Mouse (Mus musculus): ENCODE measurements around the gene Lsm14a.
"Not testable (repeated sequence)": the region's sequence is repeated elsewhere in the genome, so short reads cannot be mapped to it uniquely, and the experiment has no call there.

Lsm14a gene

DNA sequence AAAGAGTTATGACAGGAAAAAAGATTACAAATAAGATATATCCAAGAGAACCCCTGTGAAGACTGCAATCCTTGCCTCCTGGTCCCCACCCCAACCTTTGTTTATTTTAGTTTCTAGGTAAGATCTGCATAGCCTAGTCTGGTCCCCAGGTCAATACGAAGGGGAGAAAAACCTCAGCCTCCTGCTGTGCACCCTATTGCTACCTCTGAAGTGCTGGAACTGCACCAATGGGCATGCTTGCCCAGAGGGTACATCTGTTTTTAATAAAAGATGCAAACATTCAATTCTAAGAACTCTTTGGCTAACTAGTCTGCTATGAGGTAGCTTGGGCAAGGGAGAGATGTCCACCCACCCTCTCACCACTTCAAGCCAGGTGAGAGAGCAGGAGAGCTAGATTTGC lies 19.2 kb downstream of the Lsm14a start:
- no peak for DNase-seq (ENCODE audit: low read depth, low spot score)

DNA sequence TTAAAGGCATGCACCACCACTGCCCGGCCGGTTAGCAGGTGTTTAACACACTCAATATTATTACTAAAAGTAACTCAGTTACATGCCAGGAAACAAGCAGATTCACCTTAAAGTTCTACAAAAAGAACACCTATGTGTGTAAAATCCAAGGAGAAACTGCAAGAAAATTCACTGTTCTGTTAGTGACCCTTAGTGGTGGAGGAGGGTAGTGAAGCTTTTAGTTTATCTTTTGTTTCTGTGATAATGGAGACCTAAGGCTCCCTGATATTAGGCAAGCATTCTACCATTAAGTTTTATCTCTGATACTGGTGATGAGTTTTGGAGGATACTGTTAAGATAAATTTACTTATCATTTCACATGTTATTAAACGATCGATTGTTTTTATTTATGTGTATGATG lies 37.5 kb downstream of the Lsm14a start:
- peak; percentile 39 for DNase-seq (ENCODE audit: low read depth, low spot score)

DNA sequence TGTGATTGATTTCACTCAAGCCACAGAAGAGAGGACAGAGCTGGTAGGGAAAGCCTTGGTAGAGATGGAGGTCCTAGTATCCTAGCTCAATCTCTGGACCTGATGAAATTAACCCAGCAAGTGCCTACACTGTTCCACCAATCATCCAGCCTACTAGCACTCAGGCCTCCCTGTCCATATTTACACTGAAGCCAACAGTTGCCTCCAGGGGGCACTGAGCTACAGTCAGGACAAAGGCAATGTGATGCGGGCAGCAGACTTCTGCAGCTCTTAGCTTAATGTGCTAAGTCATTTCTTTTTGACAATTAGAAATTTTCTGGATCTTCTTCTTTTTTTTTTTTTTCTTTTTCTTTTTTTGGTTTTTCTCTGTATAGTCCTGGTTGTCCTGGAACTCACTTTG lies 41.1 kb downstream of the Lsm14a start:
- DNase-seq (ENCODE audit: low read depth, low spot score) = peak; percentile 55

DNA sequence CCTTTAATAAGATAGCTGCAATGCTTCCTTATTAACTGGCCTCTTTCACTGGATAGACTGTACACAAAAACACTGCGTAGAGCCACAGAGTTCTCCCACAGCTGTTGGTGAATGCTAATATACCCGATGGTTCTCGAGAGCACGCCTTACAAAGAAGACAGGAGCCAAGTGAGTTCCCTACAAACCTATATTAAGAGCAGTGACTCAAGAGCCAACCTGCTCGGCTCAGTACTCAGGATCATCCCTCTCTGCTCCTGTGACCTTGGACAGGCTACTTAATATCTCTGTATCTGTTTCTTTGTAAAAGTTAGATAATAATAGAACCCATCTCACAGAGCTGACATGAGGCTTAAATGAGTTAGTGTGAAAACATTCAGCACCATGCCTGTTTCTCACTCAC lies 42.9 kb downstream of the Lsm14a start:
- peak; percentile 26 for DNase-seq (ENCODE audit: low read depth, low spot score)

DNA sequence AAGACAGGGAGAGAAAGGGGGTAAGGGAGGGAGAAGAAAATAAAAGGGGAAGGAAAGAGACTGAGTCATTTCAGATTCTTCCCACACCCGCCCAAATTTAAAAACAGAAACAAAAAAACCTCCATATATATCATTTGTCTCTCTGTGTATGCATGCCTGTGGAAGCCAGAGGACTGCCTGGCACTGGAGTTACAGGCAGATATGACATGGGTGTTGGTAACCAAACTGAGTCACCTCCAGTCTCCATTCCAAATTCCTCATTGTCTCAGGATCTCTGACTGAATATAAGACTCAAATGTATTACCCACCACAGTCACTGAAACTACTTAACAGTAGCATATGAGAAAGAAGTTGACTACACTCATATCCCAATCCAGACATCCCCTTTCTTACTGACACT lies 45.1 kb downstream of the Lsm14a start:
- peak; percentile 63 for DNase-seq (ENCODE audit: low read depth, low spot score)

DNA sequence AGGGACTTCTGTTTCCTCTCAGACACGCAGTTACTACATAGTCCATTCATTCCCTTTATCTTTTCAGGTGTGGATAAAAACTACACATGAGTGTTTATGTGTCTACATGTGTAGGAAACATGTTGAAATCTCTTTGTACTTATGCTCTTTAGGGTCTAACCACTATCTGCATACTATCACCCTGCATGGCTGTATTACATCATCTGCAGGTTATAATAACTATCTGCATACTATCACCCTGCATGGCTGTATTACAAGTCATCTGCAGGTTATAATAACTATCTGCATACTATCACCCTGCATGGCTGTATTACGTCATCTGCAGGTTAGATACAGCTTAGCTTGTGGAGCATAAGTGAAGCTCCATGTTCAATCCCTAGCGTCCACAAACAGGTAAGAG lies 46.1 kb downstream of the Lsm14a start:
- no peak for DNase-seq (ENCODE audit: low read depth, low spot score)

DNA sequence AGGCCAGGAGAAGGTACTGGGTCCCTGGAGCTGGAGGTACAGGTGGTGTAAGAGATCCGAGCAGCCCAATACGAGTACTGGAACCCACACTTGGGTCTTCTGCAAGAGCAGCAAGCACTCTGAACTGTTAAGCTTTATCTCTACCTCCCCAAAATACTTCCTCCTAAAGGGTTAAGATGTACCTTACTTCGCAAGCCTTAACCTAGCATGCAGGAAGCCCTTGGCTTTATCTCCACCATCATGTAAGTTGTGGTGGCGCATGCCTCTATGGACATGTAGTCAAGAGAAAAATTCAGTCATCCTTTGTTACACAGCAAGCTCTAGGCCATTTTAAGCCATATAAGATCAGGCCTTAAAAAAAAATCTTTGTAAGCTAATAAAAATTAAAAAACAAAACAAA lies 46.6 kb downstream of the Lsm14a start:
- DNase-seq (ENCODE audit: low read depth, low spot score) = no peak

DNA sequence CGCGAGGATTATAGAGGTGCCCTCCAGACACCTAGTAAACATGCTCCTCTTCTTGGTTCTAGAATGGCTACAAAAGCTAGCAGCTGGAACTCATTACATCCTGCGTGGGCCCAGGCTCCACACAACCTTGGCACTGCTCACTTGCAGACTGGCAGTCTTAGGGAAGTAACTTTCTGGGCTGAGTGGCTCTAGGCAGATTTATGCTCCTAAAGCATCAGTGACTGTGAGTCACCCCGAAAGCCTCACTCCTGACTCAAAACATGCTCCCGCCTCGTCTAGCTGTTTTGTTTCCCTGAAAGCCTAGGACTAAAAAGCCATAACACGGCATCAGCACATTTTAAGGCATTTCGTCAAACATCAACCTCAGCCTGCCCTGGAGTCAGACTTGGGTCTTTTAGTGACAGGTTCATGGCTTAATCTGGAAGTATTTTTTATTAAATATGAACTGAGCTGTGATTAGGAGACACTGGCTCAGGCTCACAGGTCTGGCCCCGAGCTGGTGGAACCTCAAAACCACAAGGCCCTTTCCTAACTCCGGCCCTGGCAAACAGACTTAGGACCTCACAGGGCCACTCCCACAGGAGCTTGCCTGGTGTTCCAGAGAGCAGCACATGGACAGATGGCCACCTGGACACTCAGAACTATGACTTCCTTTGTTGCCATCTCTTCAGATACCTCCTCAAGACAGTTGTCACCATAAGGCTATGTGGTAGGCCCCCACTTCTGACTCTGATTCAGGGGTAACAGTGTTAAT lies 50.9 kb downstream of the Lsm14a start:
- DNase-seq (ENCODE audit: low read depth, low spot score) = peak; percentile 87

DNA sequence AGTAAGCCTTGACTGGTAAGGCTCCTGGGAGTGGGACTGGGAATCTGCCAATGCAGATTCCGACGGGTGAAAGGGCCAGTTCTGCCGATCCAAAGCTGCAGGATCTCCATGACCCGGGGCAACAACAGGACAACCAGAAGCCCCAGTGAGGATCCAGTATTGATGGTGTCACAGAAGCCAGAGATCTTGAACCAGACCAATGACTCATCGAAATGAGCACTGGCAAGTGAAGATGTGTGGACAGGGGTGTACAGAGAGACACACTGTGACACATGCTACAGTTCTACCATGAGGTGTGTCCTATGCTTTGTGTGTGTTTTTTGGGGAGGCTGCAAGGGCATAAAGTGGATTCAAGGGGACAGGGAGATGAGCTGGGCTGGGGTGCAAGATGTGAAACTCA lies 52.3 kb downstream of the Lsm14a start:
- DNase-seq (ENCODE audit: low read depth, low spot score) = no peak

DNA sequence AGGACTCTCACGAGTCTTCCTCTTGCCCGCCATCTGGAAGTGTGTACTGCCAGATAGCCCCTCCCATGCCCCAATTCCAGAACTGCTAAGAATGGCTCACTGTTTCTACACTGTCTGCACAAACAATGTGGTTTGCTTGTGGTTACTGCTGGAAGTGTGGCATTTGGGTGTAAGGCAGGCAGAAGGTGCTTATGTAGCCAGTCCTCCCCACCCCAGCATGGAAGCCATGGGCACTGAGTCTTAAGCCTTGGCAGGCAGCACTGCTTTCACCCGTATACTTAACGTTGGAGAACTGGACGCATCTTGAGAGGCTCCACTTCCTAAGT lies 54.0 kb downstream of the Lsm14a start:
- DNase-seq (ENCODE audit: low read depth, low spot score) = peak; percentile 41

DNA sequence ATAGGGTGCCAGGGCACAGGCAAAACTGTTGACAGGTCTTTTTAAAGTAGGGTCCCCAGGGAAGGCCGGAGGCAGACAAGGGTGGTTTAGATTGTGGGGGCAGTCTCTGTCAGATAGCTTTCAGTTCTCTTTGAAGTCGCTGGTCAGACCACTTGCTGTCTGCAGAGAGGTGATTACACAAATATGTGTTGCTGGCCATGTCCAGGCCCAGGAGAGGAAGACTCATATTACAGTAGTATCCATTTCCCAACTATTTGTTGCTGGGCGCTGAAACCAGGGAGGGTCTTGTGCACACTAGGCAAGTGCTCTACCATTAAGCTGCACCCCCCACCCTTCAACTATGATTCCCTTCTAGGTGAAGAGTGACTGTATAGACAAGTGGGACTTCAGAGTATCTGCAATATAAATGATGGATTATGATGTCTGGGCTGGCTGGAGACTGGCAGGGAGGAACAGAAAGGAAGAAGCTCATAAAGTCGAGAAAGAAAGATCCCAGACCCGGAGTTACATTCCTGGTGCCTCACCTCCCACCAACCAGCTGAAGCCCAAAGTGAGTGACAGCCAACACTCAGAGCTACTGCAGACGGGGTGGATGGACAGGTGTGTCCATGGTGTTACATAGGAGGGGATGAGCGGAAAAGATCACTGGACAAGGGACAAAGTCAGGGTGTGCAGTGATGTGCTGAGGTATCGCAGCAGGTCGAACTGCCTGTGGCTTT lies 54.5 kb downstream of the Lsm14a start:
- DNase-seq (ENCODE audit: low read depth, low spot score) = no peak

DNA sequence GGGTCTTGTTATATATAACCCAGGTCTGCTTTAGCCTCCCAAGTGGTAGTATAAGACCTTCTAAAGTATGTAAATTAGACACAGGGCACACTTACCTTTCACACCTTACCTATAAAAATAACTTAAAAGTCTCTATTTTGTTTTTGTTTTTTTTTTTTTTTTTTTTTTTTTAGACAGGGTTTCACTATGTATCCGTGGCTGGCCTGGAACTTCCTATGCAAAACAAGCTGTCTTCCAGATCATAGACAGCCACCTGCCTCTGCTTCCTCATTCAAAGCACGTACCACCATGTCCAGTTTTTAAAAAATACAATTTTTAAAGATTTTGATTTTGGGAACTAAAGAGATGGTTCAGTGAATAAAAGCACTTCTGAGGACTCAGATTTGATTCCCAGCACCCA lies 55.8 kb downstream of the Lsm14a start:
- no peak for DNase-seq (ENCODE audit: low read depth, low spot score)

DNA sequence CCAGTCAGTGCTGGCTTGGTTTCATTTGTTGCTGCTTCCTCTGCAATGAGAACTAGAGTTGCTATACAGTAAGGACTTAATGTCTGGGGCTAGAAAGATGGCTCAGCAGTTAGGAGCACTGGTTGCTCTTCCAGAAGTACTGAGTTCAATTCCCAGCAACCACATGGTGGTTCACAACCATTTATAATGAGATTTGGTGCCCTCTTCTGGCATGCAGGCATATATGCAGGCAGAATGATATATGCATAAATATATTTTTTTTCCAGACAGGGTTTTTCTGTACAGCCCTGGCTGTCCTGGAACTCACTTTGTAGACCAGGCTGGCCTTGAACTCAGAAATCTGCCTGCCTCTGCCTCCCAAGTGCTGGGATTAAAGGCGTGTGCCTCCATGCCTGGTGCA lies 56.6 kb downstream of the Lsm14a start:
- not testable (repeated sequence) for DNase-seq (ENCODE audit: low read depth, low spot score)

DNA sequence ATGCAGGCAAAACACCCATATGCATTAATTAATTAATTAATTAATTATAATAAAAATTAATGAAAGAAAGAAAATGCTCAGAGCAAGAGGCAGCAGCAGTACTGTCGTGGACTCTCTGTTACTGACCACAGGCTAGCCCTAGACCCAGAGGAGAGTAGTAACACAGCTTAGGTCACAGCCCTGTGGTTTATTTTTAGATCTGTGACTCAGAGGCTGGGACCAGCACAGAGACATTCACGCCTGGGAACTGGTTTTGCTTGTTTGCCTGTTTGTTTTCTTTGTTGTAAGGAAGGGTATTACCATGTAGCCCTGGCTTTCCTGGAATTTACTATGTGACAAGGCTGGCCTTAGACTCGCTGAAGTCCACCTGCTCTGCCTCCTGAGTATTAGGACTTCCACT lies 65.6 kb downstream of the Lsm14a start:
- DNase-seq (ENCODE audit: low read depth, low spot score) = peak; percentile 50

DNA sequence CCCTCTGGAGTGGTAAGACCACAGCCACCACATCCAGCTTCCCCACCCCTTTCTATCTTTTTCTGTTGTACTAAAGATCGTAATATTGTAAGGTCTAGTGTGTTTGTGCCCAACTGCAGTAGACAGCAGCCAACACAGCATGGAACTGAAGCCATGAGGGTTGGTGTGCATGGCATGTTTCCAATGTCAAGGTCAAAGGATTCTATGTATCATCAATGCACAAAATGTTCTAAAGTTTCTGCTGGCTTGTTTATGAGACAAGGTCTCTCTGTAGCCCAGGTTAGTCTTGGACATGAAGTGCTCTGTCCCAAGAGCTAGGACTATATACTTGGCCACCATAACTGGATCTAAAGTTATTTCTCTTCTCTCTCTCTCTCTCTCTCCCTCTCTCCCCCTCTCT lies 68.3 kb downstream of the Lsm14a start:
- DNase-seq (ENCODE audit: low read depth, low spot score) = no peak

DNA sequence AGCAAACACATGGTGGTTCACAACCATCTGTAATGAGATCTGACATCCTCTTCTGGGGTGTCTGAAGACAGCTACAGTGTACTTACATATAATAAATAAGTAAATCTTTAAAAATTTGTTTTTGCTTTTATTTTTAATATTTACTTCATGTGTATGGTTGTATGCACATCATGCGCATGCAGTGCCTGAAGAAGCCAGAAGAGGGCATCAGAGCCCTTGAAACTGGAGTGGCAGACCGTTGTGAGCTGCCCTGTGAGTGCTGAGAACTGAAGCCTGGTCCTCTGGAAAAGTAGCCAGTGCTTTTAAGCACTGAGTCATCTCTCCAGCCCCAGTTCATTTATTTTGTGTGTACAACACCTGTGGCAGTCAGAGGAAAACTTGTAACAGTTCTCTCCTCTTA lies 69.1 kb downstream of the Lsm14a start:
- DNase-seq (ENCODE audit: low read depth, low spot score) = no peak

DNA sequence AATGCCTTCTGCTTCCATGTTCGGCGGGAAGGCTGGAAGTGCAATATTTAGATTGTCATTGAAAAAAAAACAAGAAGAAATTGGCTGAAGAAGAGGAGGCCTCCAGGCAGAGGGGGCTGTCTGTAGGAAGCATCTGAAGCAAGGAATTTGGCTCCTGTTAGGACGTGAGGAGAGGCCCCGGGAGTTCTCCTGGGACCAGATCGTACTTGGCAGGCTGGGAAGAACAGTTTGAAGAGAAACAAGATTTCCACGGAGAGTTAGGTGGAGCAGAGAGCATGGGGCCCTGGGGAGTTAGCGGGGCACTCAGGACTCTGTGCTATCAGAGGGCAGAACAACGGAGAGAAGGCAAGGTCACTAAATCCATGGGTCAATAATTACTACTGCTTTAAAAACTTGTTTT lies 69.8 kb downstream of the Lsm14a start:
- no peak for DNase-seq (ENCODE audit: low read depth, low spot score)

DNA sequence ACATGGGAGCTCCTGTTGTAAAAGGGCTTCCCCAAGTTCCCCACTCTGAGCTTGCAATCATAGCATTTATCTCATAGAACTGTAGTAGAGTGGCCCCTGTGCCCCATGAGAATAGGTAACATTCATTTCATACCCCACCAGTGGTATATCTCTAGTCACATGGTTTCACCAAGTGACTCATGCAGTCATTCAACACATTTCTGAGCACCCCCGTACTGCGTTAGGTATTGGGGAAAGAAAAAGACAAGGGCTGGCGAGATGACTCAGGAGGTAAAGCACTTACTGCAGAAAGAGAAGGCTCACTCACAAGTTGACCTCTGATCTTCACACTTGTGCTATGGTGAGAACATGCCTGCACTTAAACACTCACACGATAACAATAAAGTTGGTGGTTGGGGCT lies 71.2 kb downstream of the Lsm14a start:
- DNase-seq (ENCODE audit: low read depth, low spot score) = peak; percentile 38

DNA sequence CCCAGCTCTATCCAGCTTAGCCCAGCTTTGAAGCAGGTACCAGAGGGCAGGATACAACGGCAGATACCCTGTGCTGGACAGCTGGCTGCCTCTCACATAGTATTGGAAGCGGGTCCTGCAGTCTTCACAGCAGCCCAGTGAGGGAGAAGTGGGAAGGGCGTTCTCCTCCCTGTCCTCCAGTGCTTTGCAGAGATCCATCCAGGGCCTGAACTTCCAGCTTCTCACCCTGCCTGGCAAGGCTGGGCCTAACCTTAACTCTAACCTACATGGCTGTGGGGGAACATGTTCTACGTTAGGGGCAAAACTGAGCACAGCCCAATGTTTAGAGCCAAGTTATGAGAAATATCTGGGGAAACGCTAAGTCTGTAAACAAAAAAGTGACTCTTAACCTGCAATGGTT lies 72.0 kb downstream of the Lsm14a start:
- DNase-seq (ENCODE audit: low read depth, low spot score) = no peak

DNA sequence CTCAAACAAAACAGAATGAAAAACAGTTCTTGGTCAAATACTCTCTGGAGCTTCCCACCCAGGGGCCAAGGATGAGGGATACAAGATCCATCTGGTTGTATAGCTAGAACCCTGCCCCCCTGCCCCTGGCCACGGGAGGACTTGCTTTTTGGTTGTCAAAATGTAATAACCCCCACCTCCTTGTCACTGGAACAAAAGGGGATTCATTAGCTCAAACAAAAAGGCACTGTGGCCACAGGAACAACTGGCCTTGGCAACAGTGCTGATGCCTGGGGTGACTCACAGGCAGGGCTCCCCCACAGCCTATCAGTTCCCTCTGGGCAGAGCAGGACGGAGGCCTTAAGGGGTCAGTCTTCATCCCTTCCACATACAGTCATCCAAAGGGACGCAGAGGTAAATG lies 73.2 kb downstream of the Lsm14a start:
- DNase-seq (ENCODE audit: low read depth, low spot score) = peak; percentile 93

DNA sequence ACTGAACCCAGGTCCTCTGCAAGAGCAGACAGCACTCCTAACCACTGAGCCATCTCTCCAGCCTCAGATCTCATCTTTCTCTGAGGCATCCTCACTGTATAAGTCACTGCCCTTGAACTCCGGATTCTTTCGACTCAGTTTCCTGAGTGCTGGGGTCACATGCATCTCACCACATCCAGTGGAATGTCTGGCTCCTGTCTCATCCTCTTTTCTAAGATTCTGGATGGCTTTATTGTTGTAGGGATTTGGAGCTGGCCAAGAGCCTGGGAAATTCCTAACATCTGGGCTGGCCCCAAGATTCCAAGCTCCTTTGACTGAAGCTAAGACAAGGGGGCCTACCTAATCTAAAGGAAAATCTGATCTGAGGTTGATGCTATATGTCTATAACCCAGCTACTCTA lies 74.0 kb downstream of the Lsm14a start:
- no peak for DNase-seq (ENCODE audit: low read depth, low spot score)

DNA sequence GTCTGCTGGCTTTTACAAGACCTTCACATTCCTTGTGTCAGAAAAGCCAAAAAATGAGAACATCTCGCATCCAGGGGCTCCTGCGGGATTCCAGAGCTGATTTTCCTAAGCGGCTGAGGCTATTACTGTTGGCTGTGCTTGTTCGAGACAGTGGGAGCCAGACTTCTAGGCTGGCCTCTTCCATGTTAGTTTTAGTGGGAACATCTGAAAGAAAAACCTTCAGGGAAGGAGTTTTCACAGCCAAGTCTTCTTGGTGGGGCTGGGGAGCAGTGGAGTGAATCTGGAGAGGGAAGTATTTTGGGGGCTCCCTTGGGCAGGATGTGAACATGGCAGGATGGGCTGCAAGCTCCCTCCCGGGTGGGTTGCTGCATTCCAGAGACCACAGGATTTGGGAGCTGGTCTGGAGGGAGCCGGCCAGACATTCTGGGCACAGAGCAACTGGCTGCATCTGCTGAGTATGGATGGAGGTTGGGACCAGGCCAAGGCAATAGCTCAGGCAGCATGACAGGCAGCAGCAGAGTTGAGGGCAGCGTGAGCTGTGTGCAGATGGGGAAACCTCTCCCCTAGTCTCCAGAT lies 75.1 kb downstream of the Lsm14a start:
- peak; percentile 83 for DNase-seq (ENCODE audit: low read depth, low spot score)

DNA sequence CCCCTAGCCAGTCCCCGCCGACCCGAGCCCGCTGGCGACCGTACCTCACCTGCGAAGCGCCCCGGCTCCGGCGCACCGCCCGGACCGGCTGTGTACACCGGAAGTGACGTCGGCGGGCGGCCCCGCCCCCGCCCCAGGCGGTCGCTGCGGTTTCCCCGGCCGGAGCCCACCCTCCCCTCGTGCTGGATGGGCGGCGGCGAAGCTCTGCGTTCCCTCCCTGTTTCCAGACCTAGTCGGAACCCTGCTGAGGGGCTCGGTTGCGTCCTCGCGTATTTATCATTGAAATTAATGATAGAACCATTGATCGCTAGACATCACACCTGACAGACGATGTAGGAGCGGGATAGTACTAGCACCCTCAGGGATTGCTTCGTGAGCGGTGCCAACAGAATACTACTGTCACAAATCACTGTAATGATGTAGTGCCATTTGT lies 79.7 kb downstream of the Lsm14a start, which contains the start of gene 4931406P16Rik:
4931406P16Rik (minus strand) TSS at position 109 of the 433 bp plus-strand sequence.
- peak; percentile 84 for DNase-seq (ENCODE audit: low read depth, low spot score)

All from brain, adult 2 months (tissue).